Mouse (Mus musculus) cortical plate, adult 2 months (tissue): ENCODE data around the gene Cs. TPM values are rescaled to one million over a fixed set of nuclear protein-coding genes. Genes with fewer than 3 reads are reported as not detected.

Source experiments
- H3K27ac ChIP-seq: fragments of 200-500 bp; 2 replicates; pipeline ENCODE4 v1.5.1; 2012; ENCODE audit warnings: low read length, control low read depth, inconsistent platforms; ENCODE audit not compliant: insufficient read depth
- H3K4me1 ChIP-seq: fragments of 200-500 bp; 2 replicates; pipeline ENCODE4 v1.6.1; 2011; ENCODE audit warnings: low read length; ENCODE audit not compliant: control insufficient read depth, insufficient read depth
- H3K4me3 ChIP-seq: fragments of 200-500 bp; 2 replicates; pipeline ENCODE4 v1.5.1; 2011; ENCODE audit warnings: mild to moderate bottlenecking, low read length, control low read depth; ENCODE audit not compliant: insufficient read depth
- CTCF ChIP-seq: fragments of 200-500 bp; IDR thresholded peaks from 2 replicates; pipeline ENCODE4 v1.5.1; 2011; ENCODE audit warnings: mild to moderate bottlenecking, control low read depth, low read length; ENCODE audit not compliant: insufficient read depth; ENCODE audit errors: extremely low read depth
- POLR2A ChIP-seq: fragments of 200-500 bp; IDR thresholded peaks from 2 replicates; pipeline ENCODE4 v1.6.1; 2011; ENCODE audit warnings: mild to moderate bottlenecking, low read length, control low read depth; ENCODE audit not compliant: insufficient read depth; ENCODE audit errors: extremely low read depth
- polyA plus RNA-seq: library from polyadenylated mRNA; depleted of rRNA; stranded (reverse); fragments of >200 nt; gene quantifications from 2 replicates; pipeline ENCODE4 v1.2.3, GENCODE M21; 2012

The Cs gene
- polyA plus RNA-seq, 1 experiment: 233 TPM

DNA sequence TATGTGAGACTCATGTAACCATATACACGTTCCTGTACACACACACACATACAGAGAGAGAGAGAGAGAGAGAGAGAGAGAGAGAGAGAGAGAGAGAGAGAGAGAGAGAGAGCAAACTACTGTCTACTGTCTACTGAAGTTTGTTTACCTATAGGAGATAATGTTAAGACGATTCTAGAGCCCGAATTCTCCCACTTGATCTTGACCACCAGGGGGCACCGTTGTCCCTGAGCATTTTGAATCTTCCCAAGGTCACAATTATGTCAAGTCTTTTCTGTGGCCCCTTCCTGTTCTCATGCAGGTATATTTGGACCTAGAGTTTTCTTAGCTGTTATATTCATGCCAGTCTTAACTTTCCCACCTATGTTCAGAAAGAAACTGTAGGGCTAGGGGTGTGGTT, 2.0 kb upstream of the Cs start:
- Histone ChIP-seq H3K27ac (no peak overlapping the region), H3K4me1 (peaks cover 4% of the 10 kb centered on the region; the same call in 1 of the 2 replicates), H3K4me3 (no peak overlapping the region)
- TF ChIP-seq POLR2A: no peak
- peak; percentile 72 for TF ChIP-seq CTCF

DNA sequence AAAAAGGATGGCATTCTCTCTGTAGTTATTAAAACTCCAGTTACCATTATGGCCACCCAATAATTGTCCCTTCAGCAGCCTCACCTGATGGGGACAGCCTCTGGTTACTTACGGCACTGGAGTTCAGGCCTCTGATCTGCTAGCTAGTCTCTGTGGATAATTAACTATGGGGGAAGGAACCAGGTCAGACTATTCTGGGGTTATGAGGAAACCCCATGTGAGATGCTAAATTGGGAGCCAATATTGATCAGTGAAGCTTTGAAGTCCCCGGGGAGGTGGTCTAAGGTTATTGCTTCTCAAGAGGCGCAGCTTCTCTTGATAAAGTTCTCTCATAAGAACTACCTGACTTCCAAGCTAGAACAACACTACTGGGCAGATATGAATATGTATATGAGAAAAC, 1.3 kb upstream of the Cs start:
- Histone ChIP-seq H3K27ac (no peak overlapping the region), H3K4me3 (no peak overlapping the region), H3K4me1 (peaks cover 4% of the 10 kb centered on the region; the same call in 1 of the 2 replicates)
- TF ChIP-seq CTCF: no peak
- TF ChIP-seq POLR2A: no peak

DNA sequence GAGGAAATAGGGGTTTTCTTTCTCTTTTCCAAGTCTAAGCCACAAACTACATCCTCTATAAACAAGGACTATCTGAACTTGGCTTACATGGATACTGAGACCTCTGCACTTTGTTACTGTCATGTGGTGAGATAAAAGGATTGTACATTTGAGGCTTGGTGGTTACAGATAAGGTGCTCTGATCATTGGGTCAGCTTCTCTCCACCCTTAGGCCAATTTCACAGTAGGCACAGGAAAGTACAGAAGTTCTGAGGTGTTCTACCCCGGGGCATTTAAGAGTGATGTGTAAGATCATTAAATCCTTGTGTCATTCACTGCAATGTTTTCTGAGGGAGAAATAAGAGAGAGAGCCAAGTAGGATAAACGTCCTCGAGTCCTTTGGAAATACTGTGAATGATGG, 937 bp upstream of the Cs start:
- no peak overlapping the region for H3K27ac ChIP-seq
- H3K4me1 ChIP-seq: peaks cover 4% of the 10 kb centered on the region; the same call in 1 of the 2 replicates
- H3K4me3 ChIP-seq: peak overlapping the region; percentile 51; the same call in 1 of the 2 replicates
- no peak for TF ChIP-seq POLR2A
- no peak for TF ChIP-seq CTCF

DNA sequence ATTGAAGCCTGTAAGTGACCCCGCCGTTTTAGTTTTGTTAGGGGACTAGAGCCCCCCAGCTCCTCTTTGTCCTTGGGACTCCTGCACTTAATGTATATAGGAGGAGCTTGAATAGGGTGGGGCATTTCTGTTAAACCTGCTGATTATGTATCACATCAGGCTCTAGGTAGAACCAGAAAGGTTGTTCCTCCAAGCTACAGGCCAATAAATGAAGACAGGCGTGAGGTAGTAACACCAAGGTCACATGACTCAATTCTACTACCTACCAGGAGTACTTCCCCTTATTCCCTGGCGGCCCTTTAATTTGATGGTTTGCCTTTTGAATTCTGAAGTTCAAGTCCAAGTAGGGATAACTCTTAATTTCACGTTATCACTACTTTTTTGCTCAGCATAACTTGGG, 881 bp downstream of the Cs start:
- peaks cover 6% of the 10 kb centered on the region; the same call in 1 of the 2 replicates for H3K4me1 ChIP-seq
- peak overlapping the region; percentile 93 for H3K27ac ChIP-seq
- peak overlapping the region; percentile 51 for H3K4me3 ChIP-seq
- TF ChIP-seq CTCF: no peak
- TF ChIP-seq POLR2A: no peak

DNA sequence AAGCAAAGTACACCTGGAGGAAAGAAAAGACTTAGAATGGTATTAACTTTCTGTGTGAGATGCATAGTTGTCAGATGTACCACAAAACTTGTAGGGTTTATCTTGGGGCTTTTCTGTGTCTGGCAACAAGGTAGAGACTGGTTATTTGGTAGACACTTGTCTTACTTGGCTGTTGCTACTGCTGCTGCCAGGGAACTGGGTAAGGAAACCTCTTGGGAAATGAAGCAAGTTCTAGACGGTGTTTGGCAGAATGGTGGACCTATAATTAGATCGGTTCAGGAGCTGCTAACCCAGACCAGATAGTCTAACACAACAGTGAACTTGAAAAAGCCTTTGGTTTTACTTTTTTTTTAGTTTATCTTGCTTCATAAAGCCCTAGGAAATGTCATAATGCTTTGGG, 1.4 kb downstream of the Cs start:
- 0 out of 2 replicates have a peak overlapping the region, but pooled peaks have one; percentile 93 for H3K27ac ChIP-seq
- TF ChIP-seq POLR2A (no peak), CTCF (no peak)
- peaks cover 6% of the 10 kb centered on the region; the same call in 1 of the 2 replicates for H3K4me1 ChIP-seq
- peak overlapping the region; percentile 51; the same call in 1 of the 2 replicates for H3K4me3 ChIP-seq

DNA sequence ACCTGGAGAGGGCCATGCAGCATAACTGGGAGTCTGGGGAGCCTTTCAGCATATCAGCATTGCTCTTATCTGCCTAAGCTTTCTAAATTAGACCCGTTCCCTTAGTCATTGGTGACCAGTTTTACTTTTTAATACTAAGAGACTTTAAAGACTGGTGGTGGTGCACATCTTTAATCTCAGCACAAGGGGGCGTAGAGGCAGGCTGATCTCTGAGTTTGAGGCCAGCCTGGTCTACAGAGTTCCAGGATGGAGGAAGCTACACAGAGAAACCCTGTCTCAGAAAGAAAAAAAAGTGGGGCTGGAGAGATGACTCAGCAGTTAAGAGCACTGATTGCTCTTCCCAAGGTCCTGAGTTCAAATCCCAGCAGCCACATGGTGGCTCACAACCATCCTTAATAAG, 2.7 kb downstream of the Cs start:
- TF ChIP-seq CTCF (no peak), POLR2A (no peak)
- Histone ChIP-seq H3K27ac (no peak overlapping the region; the same call in 1 of the 2 replicates), H3K4me1 (peaks cover 9% of the 10 kb centered on the region; the same call in 1 of the 2 replicates), H3K4me3 (no peak overlapping the region)

DNA sequence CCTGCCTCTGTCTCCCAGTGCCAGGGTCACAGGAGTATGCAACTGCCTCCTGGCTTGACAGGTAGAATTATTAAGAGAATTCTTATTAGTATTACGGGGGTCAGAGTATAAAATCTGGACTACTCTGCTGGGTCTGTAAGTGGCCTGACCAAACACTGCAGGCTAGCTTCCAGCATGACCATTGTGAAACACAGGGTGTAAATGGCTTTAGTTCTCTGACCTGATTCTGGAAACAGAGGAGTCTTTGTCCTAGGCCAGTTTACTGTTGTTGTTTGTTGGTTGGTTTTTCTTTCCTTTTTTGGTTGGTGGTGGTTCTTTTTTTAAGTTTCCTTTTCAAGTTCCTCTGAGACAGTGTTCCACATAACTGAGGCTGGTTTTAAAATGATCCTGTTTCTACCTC, 5.9 kb downstream of the Cs start:
- TF ChIP-seq POLR2A (no peak), CTCF (no peak)
- H3K4me1 ChIP-seq: peaks cover 14% of the 10 kb centered on the region
- peak overlapping the region; percentile 78 for H3K27ac ChIP-seq
- no peak overlapping the region for H3K4me3 ChIP-seq

DNA sequence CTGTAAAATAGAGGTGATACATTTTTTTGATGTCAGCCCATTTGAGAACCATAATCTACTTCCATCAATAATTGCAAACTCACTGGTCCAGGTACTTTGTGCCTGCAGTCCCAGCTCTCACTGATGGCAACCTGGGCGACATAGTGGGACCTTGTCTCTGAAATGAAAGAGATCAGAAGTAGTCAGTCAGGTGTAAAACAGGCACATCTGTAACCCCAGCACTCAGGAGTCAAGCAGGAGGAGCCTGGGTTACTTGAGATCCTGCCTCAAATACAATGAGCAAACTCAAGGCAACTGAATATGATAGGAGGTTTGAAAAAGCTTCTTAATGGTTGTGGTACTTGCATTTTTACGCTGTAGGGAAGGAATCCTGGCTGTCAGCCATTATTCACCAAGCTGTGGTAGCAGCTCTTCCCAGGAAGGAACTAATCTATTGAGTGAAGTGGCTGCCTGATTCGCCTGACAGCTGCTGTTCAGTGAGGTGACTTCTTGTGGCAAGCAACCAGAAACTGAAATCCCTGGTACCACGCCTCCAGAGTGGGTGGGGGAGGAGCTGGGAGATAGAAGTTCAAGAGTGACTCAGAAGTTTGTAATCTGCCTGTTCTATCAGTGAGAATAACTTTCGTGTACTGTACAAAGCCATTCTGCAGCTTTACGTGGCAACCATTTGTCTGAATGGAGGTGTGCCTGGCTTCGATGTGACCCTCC, 7.2 kb downstream of the Cs start:
- no peak for TF ChIP-seq POLR2A
- TF ChIP-seq CTCF: no peak
- no peak overlapping the region for H3K4me3 ChIP-seq
- H3K4me1 ChIP-seq: peaks cover 12% of the 10 kb centered on the region
- H3K27ac ChIP-seq: no peak overlapping the region; the same call in 1 of the 2 replicates

DNA sequence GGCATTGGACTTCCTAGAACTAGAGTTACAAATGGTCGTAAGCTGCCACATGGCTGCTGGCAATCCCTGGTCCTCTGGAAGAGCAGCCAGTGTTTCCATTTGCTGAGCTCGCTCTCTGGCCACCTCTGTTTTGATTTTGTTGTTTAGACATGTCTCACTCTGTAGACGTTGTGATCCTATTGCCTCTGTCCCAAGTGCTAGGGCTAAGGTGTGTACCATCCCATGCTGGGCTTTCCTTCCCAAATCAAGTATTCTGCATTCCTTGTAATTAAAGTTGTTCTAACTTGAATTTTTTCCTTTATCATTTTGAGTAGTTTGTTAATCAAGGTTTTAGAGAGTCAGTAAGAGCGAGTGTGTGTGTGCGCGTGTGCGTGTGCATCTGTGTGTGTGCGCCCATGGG, 10.0 kb downstream of the Cs start:
- Histone ChIP-seq H3K27ac (no peak overlapping the region), H3K4me3 (no peak overlapping the region)
- TF ChIP-seq CTCF (no peak), POLR2A (no peak)

DNA sequence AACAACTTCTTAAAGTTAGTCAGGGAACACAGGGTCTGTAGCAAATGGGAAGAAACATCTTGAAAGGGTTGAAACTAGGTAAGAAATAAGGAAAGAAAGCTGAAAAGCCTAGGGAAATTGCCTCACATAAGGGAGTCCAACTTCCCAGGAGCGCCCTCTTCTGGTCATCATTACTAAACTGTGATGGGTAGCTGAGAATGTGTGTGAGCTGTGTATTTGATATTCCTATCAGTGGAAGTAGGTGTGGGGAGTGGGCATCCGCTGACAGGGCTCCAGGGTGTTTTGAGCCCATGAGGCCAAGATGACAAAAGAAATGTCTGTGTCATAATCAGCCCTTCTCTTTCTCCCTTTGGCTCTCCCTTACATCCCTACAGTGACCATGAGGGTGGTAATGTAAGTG, 21.3 kb downstream of the Cs start:
- H3K4me3 ChIP-seq: no peak overlapping the region
- H3K4me1 ChIP-seq: no peaks in the 10 kb centered on the region
- no peak overlapping the region for H3K27ac ChIP-seq
- TF ChIP-seq POLR2A (no peak), CTCF (peak; percentile 53)

More for the DNA sequence above, 10.0 kb downstream of the Cs start:
- H3K4me1 ChIP-seq: peaks cover 10% of the 10 kb centered on the region

DNA sequence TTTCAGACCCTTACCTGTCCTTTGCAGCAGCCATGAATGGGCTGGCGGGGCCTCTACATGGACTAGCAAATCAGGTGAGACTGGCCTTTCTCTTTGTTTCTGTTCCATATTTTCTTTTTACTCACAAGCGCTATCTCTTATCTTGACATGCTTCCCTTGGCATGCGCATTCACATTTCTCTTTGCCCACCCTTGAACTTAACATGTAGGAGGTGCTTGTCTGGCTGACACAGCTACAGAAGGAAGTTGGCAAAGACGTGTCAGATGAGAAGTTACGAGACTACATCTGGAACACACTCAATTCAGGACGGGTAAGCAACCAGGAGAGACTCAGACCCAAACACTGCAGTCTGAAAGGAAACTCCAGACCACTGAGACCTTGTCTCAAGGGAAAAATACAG, 21.7 kb downstream of the Cs start:
- no peak for TF ChIP-seq POLR2A
- Histone ChIP-seq H3K4me1 (no peaks in the 10 kb centered on the region), H3K4me3 (no peak overlapping the region), H3K27ac (no peak overlapping the region)
